Mouse (Mus musculus) cerebellum, adult 2 months (tissue): ENCODE results near the gene Tstd1. TPM values are rescaled to one million over a fixed set of nuclear protein-coding genes. Genes with fewer than 3 reads are reported as not detected.

ENCODE experiments used
- DNase-seq, 2 experiments: peaks; one replicate each; pipeline ENCODE4 v3.0.0; 2021
- H3K27ac ChIP-seq: fragments of 200-500 bp; 2 replicates; pipeline ENCODE4 v1.5.1; 2012; ENCODE audit warnings: low read length, control low read depth, inconsistent platforms; ENCODE audit not compliant: insufficient read depth
- H3K27me3 ChIP-seq: fragments of 200-500 bp; 2 replicates; pipeline ENCODE4 v1.6.1; 2012; ENCODE audit warnings: inconsistent platforms, mild to moderate bottlenecking, low read length, moderate library complexity; ENCODE audit not compliant: control insufficient read depth, insufficient read depth
- H3K4me1 ChIP-seq: fragments of 200-500 bp; 2 replicates; pipeline ENCODE4 v1.6.1; 2011; ENCODE audit warnings: low read length; ENCODE audit not compliant: control insufficient read depth, insufficient read depth
- H3K4me3 ChIP-seq: fragments of 200-500 bp; replicated peaks from 2 replicates; pipeline ENCODE3; 2011; ENCODE audit warnings: mild to moderate bottlenecking, low read depth, low read length, control low read depth; ENCODE audit not compliant: insufficient read depth
- CTCF ChIP-seq: fragments of 200-500 bp; IDR thresholded peaks from 2 replicates; pipeline ENCODE4 v1.5.1; 2011; ENCODE audit warnings: low read depth, mild to moderate bottlenecking, control low read depth, low read length, moderate library complexity, borderline replicate concordance; ENCODE audit not compliant: insufficient read depth
- POLR2A ChIP-seq: fragments of 200-500 bp; IDR thresholded peaks from 2 replicates; pipeline ENCODE4 v1.6.1; 2011; ENCODE audit warnings: low read length, control low read depth, borderline replicate concordance; ENCODE audit not compliant: insufficient read depth
- whole genome bisulfite sequencing: fragments of 180-500 bp; shearing (Covaris S2); methylation state at CpG from one replicate; pipeline ENCODE4 v1.1.7; 2018; 5-methylcytosine and 5-hydroxymethylcytosine counted together
- polyA plus RNA-seq: library from polyadenylated mRNA; depleted of rRNA; stranded (reverse); fragments of >200 nt; gene quantifications from 2 replicates; pipeline ENCODE4 v1.2.3, GENCODE M21; 2012; rRNA removed

Gene Tstd1
- polyA plus RNA-seq, 1 experiment, result 2.2 TPM

GRCm38 (mm10) chr1:171463133-171463532, 44.5 kb downstream of the Tstd1 start:
- TF ChIP-seq CTCF, result no peak
- TF ChIP-seq POLR2A, result no peak
- Histone ChIP-seq H3K4me3 (no peak overlapping the region), H3K27me3 (no peaks in the 10 kb centered on the region), H3K4me1 (no peaks in the 10 kb centered on the region), H3K27ac (no peak overlapping the region)
- 94% methylated on average over 3 of the region's 3 CpGs for WGBS
- no peak for DNase-seq

- Histone ChIP-seq H3K27ac (no peak overlapping the region), H3K4me1 (no peaks in the 10 kb centered on the region), H3K27me3 (no peaks in the 10 kb centered on the region), H3K4me3 (no peak overlapping the region)
- 87% methylated on average over 5 of the region's 5 CpGs for WGBS
- DNase-seq, result no peak
- TF ChIP-seq CTCF (no peak), POLR2A (no peak)
These were observed 47.2 kb downstream of the Tstd1 start for GRCm38 (mm10) chr1:171465749-171466412.

- 78% methylated on average over 4 of the region's 4 CpGs for WGBS
- no peak for DNase-seq
- Histone ChIP-seq H3K27ac (no peak overlapping the region), H3K27me3 (no peaks in the 10 kb centered on the region), H3K4me1 (no peaks in the 10 kb centered on the region), H3K4me3 (no peak overlapping the region)
- TF ChIP-seq CTCF, result no peak
- TF ChIP-seq POLR2A, result no peak
These were observed 47.9 kb downstream of the Tstd1 start for GRCm38 (mm10) chr1:171466565-171466964.

GRCm38 (mm10) chr1:171469678-171470077, 51.0 kb downstream of the Tstd1 start:
- 95% methylated on average over 3 of the region's 3 CpGs for WGBS
- no peaks in the 10 kb centered on the region for H3K4me1 ChIP-seq

More at GRCm38 (mm10) chr1:171469678-171470077, 51.0 kb downstream of the Tstd1 start:
- no peaks in the 10 kb centered on the region for H3K27me3 ChIP-seq
- no peak overlapping the region for H3K27ac ChIP-seq
- no peak for TF ChIP-seq CTCF
- no peak for TF ChIP-seq POLR2A
- H3K4me3 ChIP-seq, result no peak overlapping the region
- DNase-seq, result no peak

Other genes starting within 250 kb of the Tstd1 start
- 195 and 252 TPM in 2 replicates for gene Pcp4l1, start 222.6 kb upstream of the Tstd1 start, polyA plus RNA-seq
- gene Nr1i3, start 204.9 kb upstream of the Tstd1 start, polyA plus RNA-seq, result 0.19 and 0.23 TPM in 2 replicates
- 85.5 and 92.7 TPM in 2 replicates for gene Tomm40l, start 196.4 kb upstream of the Tstd1 start, polyA plus RNA-seq
- 4.1 and 6.3 TPM in 2 replicates for gene Apoa2, start 193.8 kb upstream of the Tstd1 start, polyA plus RNA-seq
- 12.4 and 13.2 TPM in 2 replicates for gene Fcer1g, start 184.5 kb upstream of the Tstd1 start, polyA plus RNA-seq
- gene Adamts4, start 168.5 kb upstream of the Tstd1 start, polyA plus RNA-seq, result 26.1 and 29.8 TPM in 2 replicates
- 282 and 283 TPM in 2 replicates for gene Ndufs2, start 167.5 kb upstream of the Tstd1 start, polyA plus RNA-seq
- gene B4galt3, start 148.5 kb upstream of the Tstd1 start, polyA plus RNA-seq, result 69.6 and 72.2 TPM in 2 replicates
- 76.9 and 81.2 TPM in 2 replicates for gene Ppox, start 137.7 kb upstream of the Tstd1 start, polyA plus RNA-seq
- 76.6 and 77.5 TPM in 2 replicates for gene Usp21, start 130.9 kb upstream of the Tstd1 start, polyA plus RNA-seq
- gene Ufc1, start 123.8 kb upstream of the Tstd1 start, polyA plus RNA-seq, result 96.4 and 109 TPM in 2 replicates
- 54.4 and 56.4 TPM in 2 replicates for gene Dedd, start 89.7 kb upstream of the Tstd1 start, polyA plus RNA-seq
- gene Nit1, start 73.2 kb upstream of the Tstd1 start, polyA plus RNA-seq, result 68.2 TPM in 2 replicates
- gene Pfdn2, start 73.2 kb upstream of the Tstd1 start, polyA plus RNA-seq, result 129 and 135 TPM in 2 replicates
- 7.9 and 8.2 TPM in 2 replicates for gene Klhdc9, start 58.1 kb upstream of the Tstd1 start, polyA plus RNA-seq
- 11.9 and 12.5 TPM in 2 replicates for gene Nectin4, start 48.8 kb upstream of the Tstd1 start, polyA plus RNA-seq
- 0.65 and 0.68 TPM in 2 replicates for gene Arhgap30, start 29.9 kb upstream of the Tstd1 start, polyA plus RNA-seq
- gene Usf1, start 7.6 kb upstream of the Tstd1 start, polyA plus RNA-seq, result 98.7 and 107 TPM in 2 replicates
- gene F11r, start 18.7 kb downstream of the Tstd1 start, polyA plus RNA-seq, result 8.7 and 10.1 TPM in 2 replicates
- gene Alyref2, start 84.6 kb downstream of the Tstd1 start, polyA plus RNA-seq, result 7.5 and 7.6 TPM in 2 replicates
- not detected in 2 replicates for gene Itln1, start 116.4 kb downstream of the Tstd1 start, polyA plus RNA-seq
- 0.05 TPM in 1 of 2 replicates, not detected in the other for gene Cd244a, start 140.3 kb downstream of the Tstd1 start, polyA plus RNA-seq
- gene Ly9, start 188.5 kb downstream of the Tstd1 start, polyA plus RNA-seq, result 0.14 and 0.16 TPM in 2 replicates
- 0.03 and 0.08 TPM in 2 replicates for gene Slamf7, start 234.2 kb downstream of the Tstd1 start, polyA plus RNA-seq